Mouse (Mus musculus) embryonic facial prominence, embryonic 11.5 days (tissue): ENCODE results near the gene Prss46. TPM values are rescaled to one million over a fixed set of nuclear protein-coding genes. Genes with fewer than 3 reads are reported as not detected.

Experiments used
- ATAC-seq: fragments of 200-750 bp; cut with Nextera tagmentation; replicated peaks from 2 replicates; pipeline ENCODE4 v1.8.0; 2017; ENCODE audit warnings: low read depth; ENCODE audit not compliant: insufficient number of reproducible peaks, low FRiP score, low TSS enrichment
- DNase-seq: peaks from one replicate; pipeline ENCODE4 v3.0.0-alpha.2; 2015; ENCODE audit warnings: low spot score
- H3K27ac ChIP-seq: fragments of 300-500 bp; sonication (generic); replicated peaks from 2 replicates; pipeline ENCODE4 v1.5.1; 2014; ENCODE audit warnings: mild to moderate bottlenecking, low read depth, low read length, control low read depth
- H3K27me3 ChIP-seq: fragments of 300-500 bp; sonication (generic); 2 replicates; pipeline ENCODE4 v1.6.1; 2014; ENCODE audit warnings: mild to moderate bottlenecking, low read length, moderate library complexity, mixed read lengths; ENCODE audit not compliant: control insufficient read depth, insufficient read depth
- H3K36me3 ChIP-seq: fragments of 300-500 bp; sonication (generic); replicated peaks from 2 replicates; pipeline ENCODE4 v1.6.1; 2014; ENCODE audit warnings: low read depth, mild to moderate bottlenecking, low read length, moderate library complexity, mixed read lengths; ENCODE audit not compliant: control insufficient read depth, insufficient read depth
- H3K4me1 ChIP-seq: fragments of 300-500 bp; sonication (generic); 2 replicates; pipeline ENCODE4 v1.6.1; 2014; ENCODE audit warnings: low read length, mixed read lengths; ENCODE audit not compliant: control insufficient read depth, insufficient read depth
- H3K4me2 ChIP-seq: fragments of 300-500 bp; sonication (generic); 2 replicates; pipeline ENCODE4 v1.6.1; 2014; ENCODE audit warnings: low read depth, mild to moderate bottlenecking, control low read depth, low read length, moderate library complexity
- H3K4me3 ChIP-seq: fragments of 300-500 bp; sonication (generic); 2 replicates; pipeline ENCODE4 v1.5.1; 2014; ENCODE audit warnings: low read depth, low read length, control low read depth
- H3K9ac ChIP-seq: fragments of 300-500 bp; sonication (generic); replicated peaks from 2 replicates; pipeline ENCODE4 v1.6.1; 2014; ENCODE audit warnings: mild to moderate bottlenecking, control low read depth, low read length
- H3K9me3 ChIP-seq: fragments of 300-500 bp; sonication (generic); replicated peaks from 2 replicates; pipeline ENCODE4 v1.6.1; 2016; ENCODE audit warnings: mild to moderate bottlenecking, low read length, inconsistent platforms, mixed read lengths; ENCODE audit not compliant: control insufficient read depth
- WGBS: fragments of 180-500 bp; shearing (Covaris S2); extraction: QIAGEN DNeasy Blood & Tissue Kit; methylation state at CpG from one replicate; pipeline ENCODE4 v1.1.7; 2014; 5-methylcytosine and 5-hydroxymethylcytosine counted together
- polyA plus RNA-seq: library from polyadenylated mRNA; unstranded; fragments of >200 nt; fragmentation: Nextera tagmentation; extraction: Ambion mirVana; gene quantifications from 2 replicates; pipeline ENCODE4 v1.2.1, GENCODE M21; 2014

Gene Prss46
- polyA plus RNA-seq, 1 experiment from 2014 or later: not detected

GRCm38 (mm10) chr9:110821436-110821835 is 22.9 kb upstream of the Prss46 start:
- WGBS: 82% methylated on average over 7 of the region's 7 CpGs
- no peaks in the 10 kb centered on the region for H3K36me3 ChIP-seq
- no peak overlapping the region for H3K4me2 ChIP-seq
- H3K9ac ChIP-seq: no peak overlapping the region
- H3K27me3 ChIP-seq: no peaks in the 10 kb centered on the region
- no peak for DNase-seq
- no peak overlapping the region for H3K4me3 ChIP-seq
- no peak overlapping the region for H3K27ac ChIP-seq
- no peak for ATAC-seq
- no peaks in the 10 kb centered on the region for H3K9me3 ChIP-seq
- H3K4me1 ChIP-seq: no peaks in the 10 kb centered on the region

GRCm38 (mm10) chr9:110825426-110825825 is 18.9 kb upstream of the Prss46 start:
- ATAC-seq: no peak
- WGBS: 75% methylated on average over 4 of the region's 4 CpGs

GRCm38 (mm10) chr9:110825832-110826231 is 18.5 kb upstream of the Prss46 start:
- Histone ChIP-seq H3K36me3 (no peaks in the 10 kb centered on the region), H3K4me1 (no peaks in the 10 kb centered on the region), H3K9ac (no peak overlapping the region), H3K4me2 (no peak overlapping the region), H3K9me3 (no peaks in the 10 kb centered on the region), H3K27me3 (no peaks in the 10 kb centered on the region), H3K27ac (no peak overlapping the region), H3K4me3 (no peak overlapping the region)
- ATAC-seq (no peak), DNase-seq (no peak)
- WGBS: 81% methylated on average over 7 of the region's 7 CpGs

More at GRCm38 (mm10) chr9:110825426-110825825, 18.9 kb upstream of the Prss46 start:
- H3K9ac ChIP-seq: no peak overlapping the region
- no peaks in the 10 kb centered on the region for H3K9me3 ChIP-seq
- H3K27me3 ChIP-seq: no peaks in the 10 kb centered on the region
- no peak overlapping the region for H3K4me3 ChIP-seq
- DNase-seq: no peak
- H3K4me2 ChIP-seq: no peak overlapping the region
- no peaks in the 10 kb centered on the region for H3K36me3 ChIP-seq
- H3K4me1 ChIP-seq: no peaks in the 10 kb centered on the region
- no peak overlapping the region for H3K27ac ChIP-seq

- Histone ChIP-seq H3K9me3 (no peaks in the 10 kb centered on the region), H3K36me3 (no peaks in the 10 kb centered on the region), H3K27ac (no peak within 1 kb of the TSS), H3K27me3 (no peaks in the 10 kb centered on the region), H3K4me1 (no peaks in the 10 kb centered on the region), H3K4me3 (no peak within 1 kb of the TSS), H3K4me2 (no peak within 1 kb of the TSS), H3K9ac (no peak within 1 kb of the TSS)
- no peak for DNase-seq
- 75% methylated on average over 3 of the region's 3 CpGs for WGBS
- no peak for ATAC-seq
Observed at GRCm38 (mm10) chr9:110826390-110826789, 17.9 kb upstream of the Prss46 start, which contains the start of gene Prss43. Prss43 (plus strand) TSS chr9:110826690.

- 80% methylated on average over 5 of the region's 5 CpGs for WGBS
- no peak overlapping the region for H3K4me3 ChIP-seq
- ATAC-seq: no peak
- no peak overlapping the region for H3K9ac ChIP-seq
- no peaks in the 10 kb centered on the region for H3K36me3 ChIP-seq
- no peak overlapping the region for H3K4me2 ChIP-seq
- no peak for DNase-seq
- H3K4me1 ChIP-seq: no peaks in the 10 kb centered on the region
- H3K27ac ChIP-seq: no peak overlapping the region
- no peaks in the 10 kb centered on the region for H3K27me3 ChIP-seq
- no peaks in the 10 kb centered on the region for H3K9me3 ChIP-seq
Observed at GRCm38 (mm10) chr9:110833021-110833420, 11.3 kb upstream of the Prss46 start.

- Histone ChIP-seq H3K4me2 (no peak within 1 kb of the TSS), H3K27ac (no peak within 1 kb of the TSS), H3K36me3 (no peaks in the 10 kb centered on the region), H3K4me1 (no peaks in the 10 kb centered on the region), H3K4me3 (no peak within 1 kb of the TSS), H3K9me3 (no peaks in the 10 kb centered on the region), H3K9ac (no peak within 1 kb of the TSS), H3K27me3 (no peaks in the 10 kb centered on the region)
- DNase-seq: no peak
- 70% methylated on average over 19 of the region's 19 CpGs for WGBS
- no peak for ATAC-seq
Observed at GRCm38 (mm10) chr9:110834411-110834810, 9.9 kb upstream of the Prss46 start, which contains the start of gene Prss45. Prss45 (plus strand) TSS chr9:110834588.

GRCm38 (mm10) chr9:110834961-110835360 is 9.3 kb upstream of the Prss46 start:
- H3K27me3 ChIP-seq: no peaks in the 10 kb centered on the region
- no peaks in the 10 kb centered on the region for H3K4me1 ChIP-seq
- no peak overlapping the region for H3K9ac ChIP-seq
- H3K4me2 ChIP-seq: no peak overlapping the region
- H3K27ac ChIP-seq: no peak overlapping the region
- ATAC-seq (no peak), DNase-seq (no peak)
- H3K4me3 ChIP-seq: no peak overlapping the region
- no peaks in the 10 kb centered on the region for H3K9me3 ChIP-seq
- WGBS: 35% methylated on average over 10 of the region's 10 CpGs
- no peaks in the 10 kb centered on the region for H3K36me3 ChIP-seq

- no peaks in the 10 kb centered on the region for H3K27me3 ChIP-seq
- 38% methylated on average over 2 of the region's 2 CpGs for WGBS
Observed at GRCm38 (mm10) chr9:110836112-110836511, 8.2 kb upstream of the Prss46 start.

More at GRCm38 (mm10) chr9:110836112-110836511, 8.2 kb upstream of the Prss46 start:
- Histone ChIP-seq H3K36me3 (no peaks in the 10 kb centered on the region), H3K9me3 (no peaks in the 10 kb centered on the region), H3K27ac (no peak overlapping the region), H3K4me1 (no peaks in the 10 kb centered on the region), H3K9ac (no peak overlapping the region), H3K4me3 (no peak overlapping the region), H3K4me2 (no peak overlapping the region)
- DNase-seq (no peak), ATAC-seq (no peak)
